Mouse (Mus musculus): ENCODE measurements around the gene Itprid2. TPM values are rescaled to one million over a fixed set of nuclear protein-coding genes. Genes with fewer than 3 reads are reported as not detected.

The Itprid2 gene
- polyA plus RNA-seq, 1 experiment from 2014 or later, result 7.2 TPM

DNA sequence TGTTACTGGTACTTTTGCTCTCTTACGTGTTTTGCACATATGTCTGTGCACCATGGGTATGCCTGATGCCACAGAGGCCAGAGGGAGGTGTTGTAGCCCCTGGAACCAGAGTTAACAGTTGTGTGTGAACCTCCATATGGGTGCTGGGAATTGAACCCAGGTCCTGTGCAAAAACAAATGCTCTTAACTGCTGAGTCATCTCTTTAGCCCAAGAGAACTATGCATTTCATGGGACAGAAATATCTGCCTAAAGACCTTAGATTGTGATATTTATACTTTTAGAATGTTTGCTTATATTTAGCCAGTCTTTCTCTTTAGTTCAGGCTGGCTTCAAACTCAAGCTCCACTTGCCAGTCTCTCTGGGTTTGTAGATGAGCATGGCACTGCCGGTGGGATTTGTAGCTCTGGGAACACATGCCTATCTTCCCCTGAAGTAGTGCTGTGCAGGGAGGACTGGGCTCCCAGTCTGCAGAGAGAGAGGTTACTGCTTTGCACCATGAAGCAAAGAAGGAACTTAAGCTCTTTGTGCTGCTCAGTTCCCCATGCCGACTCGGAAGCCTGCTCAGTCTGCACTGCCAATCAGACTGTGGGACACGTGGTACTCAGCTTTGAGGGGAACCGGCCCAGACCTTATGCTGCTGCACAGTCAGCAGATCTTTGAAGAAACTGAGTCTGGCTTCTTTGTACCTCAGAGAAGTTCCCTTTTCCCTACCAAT, 18.1 kb downstream of the Itprid2 start:
- Histone ChIP-seq H3K27ac (replicated peaks) (no peak overlapping the region), H3K9ac (no peak overlapping the region), H3K9me3 (no peaks in the 10 kb centered on the region), H3K36me3 (peaks cover 16% of the 10 kb centered on the region), H3K27me3 (no peaks in the 10 kb centered on the region), H3K4me3 (no peak overlapping the region), H3K4me2 (no peak overlapping the region), H3K4me1 (replicated peaks) (no peaks in the 10 kb centered on the region)
- ATAC-seq (ENCODE audit: low read depth), result no peak
- 74% methylated on average over 6 of the region's 6 CpGs for WGBS

DNA sequence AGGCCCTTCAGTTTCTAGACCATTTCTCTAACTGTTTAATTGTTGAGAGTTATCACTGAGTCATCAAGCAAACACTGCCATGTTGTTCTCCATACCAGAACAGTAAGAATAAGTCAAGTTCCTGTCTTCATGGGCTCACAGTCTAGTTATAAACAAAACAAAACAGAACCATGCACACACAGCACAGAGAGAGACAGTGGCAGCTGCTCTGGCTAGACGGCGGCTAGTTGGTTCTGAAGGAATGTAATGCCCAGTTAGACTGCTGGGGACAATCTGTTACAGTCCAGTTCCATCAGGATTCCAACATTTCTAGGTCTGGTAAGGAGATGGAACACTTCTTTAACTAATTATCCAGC, 18.6 kb downstream of the Itprid2 start:
- H3K36me3 ChIP-seq, result peaks cover 22% of the 10 kb centered on the region
- H3K9ac ChIP-seq, result no peak overlapping the region
- no peaks in the 10 kb centered on the region for H3K27me3 ChIP-seq
- H3K4me2 ChIP-seq, result no peak overlapping the region
- H3K4me3 ChIP-seq, result no peak overlapping the region
- ATAC-seq (ENCODE audit: low read depth), result no peak
- H3K27ac ChIP-seq (replicated peaks), result no peak overlapping the region
- H3K9me3 ChIP-seq, result no peaks in the 10 kb centered on the region
- H3K4me1 ChIP-seq (replicated peaks), result no peaks in the 10 kb centered on the region
- 81% methylated on average over 2 of the region's 2 CpGs for WGBS

DNA sequence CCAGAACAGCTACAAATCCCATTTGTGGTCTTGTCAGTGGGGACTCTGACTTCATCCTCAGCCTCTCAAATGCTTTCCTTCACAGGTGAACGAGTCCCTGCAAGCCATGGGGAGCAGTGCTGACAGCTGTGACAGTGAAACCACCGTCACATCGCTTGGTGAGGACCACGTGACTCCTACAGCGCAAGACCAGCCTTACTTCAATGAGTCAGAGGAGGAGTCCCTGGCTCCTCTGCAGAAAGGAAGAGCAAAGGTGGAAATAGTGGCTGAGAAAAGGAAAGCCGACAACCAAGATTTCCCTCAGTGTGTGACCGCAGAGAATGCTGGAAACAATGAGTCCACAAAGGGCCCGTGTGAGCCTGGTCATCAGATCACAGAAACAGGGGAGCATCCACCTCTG, 21.9 kb downstream of the Itprid2 start:
- ATAC-seq (ENCODE audit: low read depth), result no peak
- Histone ChIP-seq H3K36me3 (peaks cover 35% of the 10 kb centered on the region), H3K27ac (replicated peaks) (no peak overlapping the region), H3K9me3 (no peaks in the 10 kb centered on the region), H3K4me2 (no peak overlapping the region), H3K4me3 (no peak overlapping the region), H3K4me1 (replicated peaks) (no peaks in the 10 kb centered on the region), H3K9ac (no peak overlapping the region), H3K27me3 (no peaks in the 10 kb centered on the region)
- WGBS, result 87% methylated on average over 8 of the region's 8 CpGs

GRCm38 (mm10) chr2:79660417-79661185, 25.4 kb downstream of the Itprid2 start:
- Histone ChIP-seq H3K27ac (replicated peaks) (no peak overlapping the region), H3K4me1 (replicated peaks) (0 out of 2 replicates have a peak, but pooled peaks cover 12% of the 10 kb centered on the region), H3K27me3 (no peaks in the 10 kb centered on the region), H3K4me2 (no peak overlapping the region), H3K36me3 (peaks cover 39% of the 10 kb centered on the region), H3K9ac (no peak overlapping the region), H3K4me3 (no peak overlapping the region), H3K9me3 (no peaks in the 10 kb centered on the region)
- WGBS, result 74% methylated on average over 12 of the region's 12 CpGs
- ATAC-seq (ENCODE audit: low read depth), result no peak

GRCm38 (mm10) chr2:79661486-79662104, 26.4 kb downstream of the Itprid2 start:
- Histone ChIP-seq H3K9ac (no peak overlapping the region), H3K36me3 (peaks cover 39% of the 10 kb centered on the region), H3K9me3 (no peaks in the 10 kb centered on the region), H3K4me3 (no peak overlapping the region), H3K4me1 (replicated peaks) (0 out of 2 replicates have a peak, but pooled peaks cover 18% of the 10 kb centered on the region), H3K27me3 (no peaks in the 10 kb centered on the region), H3K27ac (replicated peaks) (no peak overlapping the region), H3K4me2 (no peak overlapping the region)
- 32% methylated on average over 7 of the region's 7 CpGs for WGBS
- no peak for ATAC-seq (ENCODE audit: low read depth)

- 52% methylated on average over 3 of the region's 3 CpGs for WGBS
- Histone ChIP-seq H3K27me3 (no peaks in the 10 kb centered on the region), H3K9ac (no peak overlapping the region), H3K9me3 (no peaks in the 10 kb centered on the region), H3K27ac (replicated peaks) (no peak overlapping the region), H3K4me3 (no peak overlapping the region), H3K4me2 (no peak overlapping the region), H3K4me1 (replicated peaks) (0 out of 2 replicates have a peak, but pooled peaks cover 18% of the 10 kb centered on the region), H3K36me3 (peaks cover 16% of the 10 kb centered on the region)
- no peak for ATAC-seq (ENCODE audit: low read depth)
These were observed 29.6 kb downstream of the Itprid2 start for GRCm38 (mm10) chr2:79664532-79665286.

- no peak overlapping the region for H3K4me2 ChIP-seq
- H3K4me3 ChIP-seq, result no peak overlapping the region
- H3K27me3 ChIP-seq, result no peaks in the 10 kb centered on the region
- H3K9me3 ChIP-seq, result no peaks in the 10 kb centered on the region
- ATAC-seq (ENCODE audit: low read depth), result no peak
- H3K4me1 ChIP-seq (replicated peaks), result 0 out of 2 replicates have a peak, but pooled peaks cover 18% of the 10 kb centered on the region
- peaks cover 11% of the 10 kb centered on the region for H3K36me3 ChIP-seq
- 73% methylated on average over 3 of the region's 3 CpGs for WGBS
- H3K9ac ChIP-seq, result no peak overlapping the region
- H3K27ac ChIP-seq (replicated peaks), result no peak overlapping the region
These were observed 30.3 kb downstream of the Itprid2 start for GRCm38 (mm10) chr2:79665492-79665891.

DNA sequence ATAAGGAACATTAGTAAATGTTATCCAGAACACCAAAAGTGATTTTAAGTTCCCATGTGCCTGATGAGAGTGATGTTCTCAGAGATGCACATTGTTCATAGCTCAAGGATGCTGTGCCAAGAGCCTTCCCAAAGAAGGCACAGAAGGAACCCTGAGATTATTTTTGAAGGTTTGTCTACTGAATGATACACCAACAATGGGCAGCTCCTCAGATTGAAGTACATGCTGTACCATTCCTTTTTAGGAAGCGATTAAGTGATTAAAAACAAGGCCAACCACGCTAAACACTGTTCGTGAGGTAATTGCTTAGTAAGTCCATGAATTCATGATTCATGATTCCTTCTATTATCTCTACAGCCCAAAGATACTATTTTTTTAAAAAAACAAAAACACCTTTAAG, 40.1 kb downstream of the Itprid2 start:
- no peak overlapping the region for H3K27ac ChIP-seq (replicated peaks)
- WGBS, result 96% methylated on average over 3 of the region's 3 CpGs
- H3K4me3 ChIP-seq, result no peak overlapping the region
- no peaks in the 10 kb centered on the region for H3K27me3 ChIP-seq
- H3K9me3 ChIP-seq, result no peaks in the 10 kb centered on the region
- no peak overlapping the region for H3K9ac ChIP-seq
- no peak for ATAC-seq (ENCODE audit: low read depth)
- H3K4me1 ChIP-seq (replicated peaks), result no peaks in the 10 kb centered on the region
- H3K4me2 ChIP-seq, result no peak overlapping the region
- H3K36me3 ChIP-seq, result no peaks in the 10 kb centered on the region

- ATAC-seq (ENCODE audit: low read depth), result no peak
- Histone ChIP-seq H3K9ac (no peak overlapping the region), H3K27me3 (no peaks in the 10 kb centered on the region), H3K4me1 (replicated peaks) (no peaks in the 10 kb centered on the region), H3K9me3 (no peaks in the 10 kb centered on the region), H3K27ac (replicated peaks) (no peak overlapping the region), H3K4me3 (no peak overlapping the region), H3K36me3 (no peaks in the 10 kb centered on the region), H3K4me2 (no peak overlapping the region)
- 88% methylated on average over 1 of the region's 1 CpGs for WGBS
These were observed 42.6 kb downstream of the Itprid2 start for GRCm38 (mm10) chr2:79677663-79678257.

- 91% methylated on average over 4 of the region's 4 CpGs for WGBS
- no peak for ATAC-seq (ENCODE audit: low read depth)
- no peaks in the 10 kb centered on the region for H3K27me3 ChIP-seq
- no peak overlapping the region for H3K9ac ChIP-seq
- no peak overlapping the region for H3K4me3 ChIP-seq
- no peaks in the 10 kb centered on the region for H3K36me3 ChIP-seq
- H3K27ac ChIP-seq (replicated peaks), result no peak overlapping the region
- no peak overlapping the region for H3K4me2 ChIP-seq
- H3K4me1 ChIP-seq (replicated peaks), result no peaks in the 10 kb centered on the region
- H3K9me3 ChIP-seq, result no peaks in the 10 kb centered on the region
These were observed 46.5 kb downstream of the Itprid2 start for GRCm38 (mm10) chr2:79681672-79682071.

GRCm38 (mm10) chr2:79683258-79683657, 48.1 kb downstream of the Itprid2 start:
- no peaks in the 10 kb centered on the region for H3K9me3 ChIP-seq
- no peaks in the 10 kb centered on the region for H3K36me3 ChIP-seq
- no peak overlapping the region for H3K4me2 ChIP-seq
- ATAC-seq (ENCODE audit: low read depth), result no peak
- WGBS, result 87% methylated on average over 4 of the region's 4 CpGs
- H3K4me1 ChIP-seq (replicated peaks), result no peaks in the 10 kb centered on the region
- H3K27me3 ChIP-seq, result no peaks in the 10 kb centered on the region
- no peak overlapping the region for H3K27ac ChIP-seq (replicated peaks)
- no peak overlapping the region for H3K4me3 ChIP-seq
- no peak overlapping the region for H3K9ac ChIP-seq
